Mouse (Mus musculus) heart, postnatal 10 days (tissue): ENCODE measurements around the gene Dnaja4. TPM values are rescaled to one million over a fixed set of nuclear protein-coding genes. Genes with fewer than 3 reads are reported as not detected.
"Not testable (repeated sequence)": the region's sequence is repeated elsewhere in the genome, so short reads cannot be mapped to it uniquely, and the experiment has no call there.

Experiments used
- DNase-seq, 2 experiments: peaks; one replicate each; pipeline ENCODE4 v3.0.0; 2021
- intact Hi-C: fragments of 180-260 bp; cut with DNase I; formaldehyde crosslinking; loops from one replicate; pipeline ENCODE4 v1.15.1; 2025
- total RNA-seq, 2 experiments: library from RNA; stranded (reverse); gene quantifications; 2 replicates each; pipeline ENCODE4 v1.2.3; 2021

Dnaja4 gene
- total RNA-seq = 10 to 100 TPM; 44.1 to 53.9 TPM

GRCm38 (mm10) chr9:54698318-54699086 is at the start of gene Dnaja4:
TSS of gene Dnaja4 (plus strand) at chr9:54698873.
- intact Hi-C loops = no loop called here
- no peak for DNase-seq

GRCm38 (mm10) chr9:54649360-54649759 is 49.3 kb upstream of the Dnaja4 start:
- intact Hi-C loops = no loop called here
- DNase-seq = no peak

GRCm38 (mm10) chr9:54652778-54653177 is 45.9 kb upstream of the Dnaja4 start:
- no peak for DNase-seq
- intact Hi-C loops = no loop called here

- intact Hi-C loops = no loop called here
- no peak for DNase-seq
Measured at GRCm38 (mm10) chr9:54655846-54656245, 42.8 kb upstream of the Dnaja4 start.

- DNase-seq = no peak
- intact Hi-C loops = no loop called here
Measured at GRCm38 (mm10) chr9:54656402-54656801, 42.3 kb upstream of the Dnaja4 start.

- no peak for DNase-seq
- intact Hi-C loops = no loop called here
Measured at GRCm38 (mm10) chr9:54658773-54659172, 39.9 kb upstream of the Dnaja4 start.

GRCm38 (mm10) chr9:54661605-54662377 is 36.9 kb upstream of the Dnaja4 start, which contains the start of gene Acsbg1:
TSS of gene Acsbg1 (minus strand) at chr9:54661870.
- intact Hi-C loops = no loop called here
- DNase-seq = peak in 1 of 2 experiments; percentile 11

- no peak for DNase-seq
- intact Hi-C loops = no loop called here
Measured at GRCm38 (mm10) chr9:54664358-54664757, 34.3 kb upstream of the Dnaja4 start.

- DNase-seq = no peak
- intact Hi-C loops = no loop called here
Measured at GRCm38 (mm10) chr9:54666116-54666515, 32.6 kb upstream of the Dnaja4 start.

GRCm38 (mm10) chr9:54668455-54668854 is 30.2 kb upstream of the Dnaja4 start:
- intact Hi-C loops = no loop called here
- no peak for DNase-seq

- intact Hi-C loops = no loop called here
- no peak for DNase-seq
Measured at GRCm38 (mm10) chr9:54671962-54672361, 26.7 kb upstream of the Dnaja4 start.

- intact Hi-C loops = no loop called here
- DNase-seq = no peak
Measured at GRCm38 (mm10) chr9:54673887-54674286, 24.8 kb upstream of the Dnaja4 start.

- peak; percentile 77 to 86 for DNase-seq
- intact Hi-C loops = loop anchor here (1.0 to 5.0 kb wide), 2 partner anchors 62 to 239 kb away; no protein-coding TSS in a partner anchor
Measured at GRCm38 (mm10) chr9:54676531-54676986, 22.1 kb upstream of the Dnaja4 start.

- DNase-seq = no peak
- intact Hi-C loops = no loop called here
Measured at GRCm38 (mm10) chr9:54682846-54683245, 15.8 kb upstream of the Dnaja4 start.

GRCm38 (mm10) chr9:54683814-54684605 is 14.7 kb upstream of the Dnaja4 start:
- intact Hi-C loops = no loop called here
- no peak for DNase-seq

GRCm38 (mm10) chr9:54687246-54688236 is 11.1 kb upstream of the Dnaja4 start:
- DNase-seq = no peak
- intact Hi-C loops = no loop called here

- DNase-seq = no peak
- intact Hi-C loops = no loop called here
Measured at GRCm38 (mm10) chr9:54689446-54689845, 9.2 kb upstream of the Dnaja4 start.

GRCm38 (mm10) chr9:54690697-54691096 is 8.0 kb upstream of the Dnaja4 start:
- intact Hi-C loops = not testable (repeated sequence)

GRCm38 (mm10) chr9:54691241-54691805 is 7.3 kb upstream of the Dnaja4 start:
- intact Hi-C loops = not testable (repeated sequence)
- peak; percentile 44 to 47 for DNase-seq

More at GRCm38 (mm10) chr9:54690697-54691096, 8.0 kb upstream of the Dnaja4 start:
- DNase-seq = not testable (repeated sequence)

GRCm38 (mm10) chr9:54699087-54699344 is 343 bp downstream of the Dnaja4 start:
- DNase-seq = no peak
- intact Hi-C loops = no loop called here
